In the genomic region with DNA sequence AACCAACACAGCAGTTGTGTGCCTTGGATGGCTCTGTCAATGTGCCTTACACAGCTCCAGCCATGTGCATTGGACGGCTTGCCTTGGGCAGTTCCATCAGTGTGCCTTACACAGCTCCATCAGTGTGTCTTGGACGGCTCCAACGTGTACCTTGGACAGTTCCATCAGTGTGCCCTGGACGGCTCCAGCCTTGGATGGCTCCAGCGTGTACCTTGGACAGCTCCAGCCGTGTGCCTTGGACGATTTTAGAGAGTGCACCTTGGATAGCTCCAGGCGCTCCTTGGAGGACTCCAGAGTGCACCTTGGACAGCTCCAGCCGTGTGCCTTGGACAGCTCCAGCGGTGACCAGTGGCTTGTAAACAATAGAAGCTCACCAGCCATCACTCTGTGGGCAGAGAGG, we compare ENCODE assay signal across 8 mouse cellular contexts.
DNase-seq lines count a peak whose midpoint lies in the region; ATAC-seq and TF ChIP-seq lines count a peak whose summit lies in the region.

No protein-coding gene starts in this region.

- no peaks in the 10 kb centered on the region for H3K27me3 ChIP-seq in forebrain, embryonic 14.5 days (replicated peaks; ENCODE audit: control insufficient read depth, insufficient read depth, low read length)
- H3K27me3 ChIP-seq in forebrain, postnatal 0 days (ENCODE audit: insufficient read depth, low read length) = no peaks in the 10 kb centered on the region
- no peaks in the 10 kb centered on the region for H3K27me3 ChIP-seq in heart, embryonic 14.5 days (ENCODE audit: control insufficient read depth, insufficient read depth, low read length)
- H3K27me3 ChIP-seq in limb, embryonic 10.5 days (ENCODE audit: low read depth, poor library complexity, severe bottlenecking) = no peaks in the 10 kb centered on the region

- H3K27ac ChIP-seq in forebrain, embryonic 14.5 days (ENCODE audit: low read depth, low read length) = no peak overlapping the region
- no peak overlapping the region for H3K27ac ChIP-seq in forebrain, postnatal 0 days (ENCODE audit: low read depth, low read length)
- no peak overlapping the region for H3K27ac ChIP-seq in heart, embryonic 14.5 days (replicated peaks in 1 of 2; ENCODE audit: control insufficient read depth in 1 of 2, insufficient read depth in 1 of 2, low read depth in 2 of 2, low read length in 2 of 2)
- H3K27ac ChIP-seq in limb, embryonic 10.5 days = no peak overlapping the region
- H3K27ac ChIP-seq in left cerebral cortex, adult 2 months = no peak overlapping the region

- peak; percentile 52 for DNase-seq in forebrain, embryonic 14.5 days (ENCODE audit: low spot score)
- DNase-seq in forebrain, postnatal 0 days = no peak
- peak; percentile 7 for DNase-seq in adipocyte (ENCODE audit: low spot score)
- DNase-seq in limb, embryonic 10.5 days (ENCODE audit: low spot score) = peak; percentile 92
- DNase-seq in ovary, adult 18-20 months (ENCODE audit: low spot score) = peak; percentile 14
- no peak for DNase-seq in layer of hippocampus, postnatal 36 days
- DNase-seq in left cerebral cortex, adult 2 months (ENCODE audit: extremely low spot score in 1 of 2, low spot score in 2 of 2) = no peak

- TF ChIP-seq CTCF in forebrain, postnatal 0 days (IDR thresholded peaks at IDR 0.05; ENCODE audit: low read depth) = no peak
- TF ChIP-seq CTCF in left cerebral cortex, adult 2 months (IDR thresholded peaks at IDR 0.05) = no peak

- H3K4me2 ChIP-seq in forebrain, embryonic 14.5 days (ENCODE audit: low read length) = no peak overlapping the region
- no peak overlapping the region for H3K4me2 ChIP-seq in forebrain, postnatal 0 days (ENCODE audit: low read depth)
- no peak overlapping the region for H3K4me2 ChIP-seq in heart, embryonic 14.5 days (ENCODE audit: low read length)

- no peak for ATAC-seq in forebrain, embryonic 14.5 days
- ATAC-seq in forebrain, postnatal 0 days = no peak
- peak; percentile 47; the same call in 1 of the 2 replicates for ATAC-seq in heart, embryonic 14.5 days (ENCODE audit: insufficient number of reproducible peaks, insufficient read depth, low FRiP score, low read depth)

- H3K36me3 ChIP-seq in forebrain, embryonic 14.5 days (ENCODE audit: control insufficient read depth, insufficient read depth, low read length) = no peaks in the 10 kb centered on the region
- H3K36me3 ChIP-seq in forebrain, postnatal 0 days (ENCODE audit: insufficient read depth) = no peaks in the 10 kb centered on the region
- H3K36me3 ChIP-seq in heart, embryonic 14.5 days (ENCODE audit: control insufficient read depth, insufficient read depth, low read length) = no peaks in the 10 kb centered on the region
- no peaks in the 10 kb centered on the region for H3K36me3 ChIP-seq in limb, embryonic 10.5 days

- no peak overlapping the region for H3K4me3 ChIP-seq in forebrain, embryonic 14.5 days (ENCODE audit: low read depth, low read length)
- no peak overlapping the region for H3K4me3 ChIP-seq in forebrain, postnatal 0 days (ENCODE audit: low read depth, low read length)
- H3K4me3 ChIP-seq in heart, embryonic 14.5 days (ENCODE audit: control insufficient read depth in 1 of 2, insufficient read depth in 1 of 2, low read depth in 1 of 2, low read length in 2 of 2) = no peak overlapping the region
- no peak overlapping the region for H3K4me3 ChIP-seq in limb, embryonic 10.5 days
- no peak overlapping the region for H3K4me3 ChIP-seq in left cerebral cortex, adult 2 months

- no peaks in the 10 kb centered on the region for H3K4me1 ChIP-seq in forebrain, embryonic 14.5 days (ENCODE audit: control insufficient read depth, insufficient read depth, low read length)
- no peaks in the 10 kb centered on the region for H3K4me1 ChIP-seq in forebrain, postnatal 0 days (ENCODE audit: insufficient read depth)
- no peaks in the 10 kb centered on the region for H3K4me1 ChIP-seq in heart, embryonic 14.5 days (ENCODE audit: control insufficient read depth in 2 of 2, insufficient read depth in 2 of 2, low read length in 2 of 2)
- no peaks in the 10 kb centered on the region for H3K4me1 ChIP-seq in limb, embryonic 10.5 days

- intact Hi-C loops in left cerebral cortex, adult 2 months (cut with DNase I) = no loop called here

- 11% methylated on average over 10 of the region's 10 CpGs for WGBS in forebrain, embryonic 14.5 days
- WGBS in forebrain, postnatal 0 days = 15% methylated on average over 10 of the region's 10 CpGs
- whole genome bisulfite sequencing in heart, embryonic 14.5 days = 14% methylated on average over 10 of the region's 10 CpGs
- WGBS in limb, embryonic 10.5 days = 14% methylated on average over 10 of the region's 10 CpGs

- no peaks in the 10 kb centered on the region for H3K9me3 ChIP-seq in forebrain, embryonic 14.5 days (replicated peaks; ENCODE audit: control insufficient read depth, low read length)
- no peaks in the 10 kb centered on the region for H3K9me3 ChIP-seq in forebrain, postnatal 0 days (ENCODE audit: low read length)
- peaks cover 7% of the 10 kb centered on the region; the same call in 1 of the 2 replicates for H3K9me3 ChIP-seq in heart, embryonic 14.5 days (ENCODE audit: control insufficient read depth, low read length)
- no peaks in the 10 kb centered on the region; the same call in 1 of the 2 replicates for H3K9me3 ChIP-seq in limb, embryonic 10.5 days (replicated peaks)

- H3K9ac ChIP-seq in forebrain, embryonic 14.5 days (ENCODE audit: low read length) = no peak overlapping the region
- H3K9ac ChIP-seq in forebrain, postnatal 0 days = no peak overlapping the region
- H3K9ac ChIP-seq in heart, embryonic 14.5 days (ENCODE audit: low read length) = no peak overlapping the region

Comparison
In these comparisons a context has a peak if more than half of its experiments do, and no peak if none do; other contexts are left out.
1. DNase-seq: peak in forebrain, embryonic 14.5 days (single experiment), adipocyte (single experiment), limb, embryonic 10.5 days (single experiment) and ovary, adult 18-20 months (single experiment); none in forebrain, postnatal 0 days (single experiment), layer of hippocampus, postnatal 36 days (0 of 2) and left cerebral cortex, adult 2 months (0 of 2).